Mouse (Mus musculus): ENCODE measurements at regions not wholly inside any gene's neighbourhood (a gene's known extent, or its start where the extent isn't known, plus 50 kb on each side); places are given as distances from the start of the nearest gene placed in this dataset.

DNA sequence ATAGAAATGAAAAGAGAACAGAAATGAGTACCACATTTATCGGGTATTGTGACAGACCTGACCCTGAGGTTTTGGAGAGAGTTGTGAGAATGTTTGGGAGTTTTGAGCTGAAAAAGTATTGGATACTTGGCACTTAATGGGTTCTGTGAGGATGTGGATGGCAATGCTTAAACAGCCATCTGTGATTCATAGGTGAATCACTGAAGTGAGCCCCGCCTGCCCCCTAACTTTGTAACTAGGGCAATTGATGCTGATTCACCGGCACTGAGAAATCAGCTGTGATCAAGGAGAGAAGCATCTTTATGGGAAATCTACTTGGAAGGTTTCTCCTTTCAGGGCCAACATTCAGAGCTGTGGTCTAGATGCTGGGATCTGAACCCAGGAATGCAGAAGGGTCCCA is 291.9 kb upstream of the Slc35b3 start:
- H3ac ChIP-seq (ENCODE audit: control insufficient read depth, insufficient read length, low read depth), result no peak overlapping the region
- H3K36me3 ChIP-seq (ENCODE audit: control insufficient read depth, insufficient read depth), result no peaks in the 10 kb centered on the region
- H3K79me3 ChIP-seq (ENCODE audit: low read depth), result no peaks in the 10 kb centered on the region
- TF ChIP-seq CTCF (IDR thresholded peaks at IDR 0.05; ENCODE audit: control insufficient read depth, insufficient read depth, insufficient read length), result no peak
- peak; percentile 41 for TF ChIP-seq FOSL1 (IDR thresholded peaks at IDR 0.05; ENCODE audit: insufficient read depth, low read length, poor library complexity, severe bottlenecking)
- H3K27me3 ChIP-seq (ENCODE audit: control insufficient read depth, insufficient read depth, insufficient read length), result no peaks in the 10 kb centered on the region
- no peaks in the 10 kb centered on the region for H3K79me2 ChIP-seq (ENCODE audit: control insufficient read depth, insufficient read depth)
- H3K4me3 ChIP-seq (ENCODE audit: insufficient read depth, poor library complexity, severe bottlenecking), result no peak overlapping the region

DNA sequence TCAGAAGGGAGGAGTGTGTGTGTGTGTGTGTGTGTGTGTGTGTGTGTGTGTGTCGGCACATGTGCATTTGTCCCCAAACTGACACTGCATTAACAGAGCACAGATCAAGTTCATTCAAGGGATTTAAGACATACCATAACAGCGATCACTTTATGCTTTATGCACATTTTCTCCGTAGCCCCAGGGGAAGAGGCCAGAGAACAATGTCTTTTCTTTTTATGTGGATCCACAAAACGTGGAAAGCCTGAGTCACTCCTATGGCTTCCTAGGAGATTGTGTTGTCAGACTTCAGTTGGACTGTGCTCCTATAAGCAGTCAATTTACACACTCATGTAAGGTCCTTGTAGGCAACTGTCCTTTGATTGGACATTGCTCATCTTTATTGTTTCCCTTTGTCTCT is 289.4 kb upstream of the Slc35b3 start:
- TF ChIP-seq CTCF (IDR thresholded peaks at IDR 0.05; ENCODE audit: control insufficient read depth, insufficient read depth, insufficient read length) (no peak), USF1 (IDR thresholded peaks at IDR 0.05; ENCODE audit: low read depth) (no peak), MYOG (IDR thresholded peaks at IDR 0.05; ENCODE audit: control insufficient read depth, extremely low read depth, insufficient read length) (no peak)
- Histone ChIP-seq H3ac (ENCODE audit: control insufficient read depth, insufficient read length, low read depth) (no peak overlapping the region), H3K79me2 (ENCODE audit: control insufficient read depth, insufficient read depth) (no peaks in the 10 kb centered on the region), H3K27me3 (ENCODE audit: control insufficient read depth, insufficient read depth, insufficient read length) (no peaks in the 10 kb centered on the region), H3K79me3 (ENCODE audit: low read depth) (no peaks in the 10 kb centered on the region), H3K4me3 (ENCODE audit: insufficient read depth, poor library complexity, severe bottlenecking) (no peak overlapping the region), H3K36me3 (ENCODE audit: control insufficient read depth, insufficient read depth) (no peaks in the 10 kb centered on the region)

DNA sequence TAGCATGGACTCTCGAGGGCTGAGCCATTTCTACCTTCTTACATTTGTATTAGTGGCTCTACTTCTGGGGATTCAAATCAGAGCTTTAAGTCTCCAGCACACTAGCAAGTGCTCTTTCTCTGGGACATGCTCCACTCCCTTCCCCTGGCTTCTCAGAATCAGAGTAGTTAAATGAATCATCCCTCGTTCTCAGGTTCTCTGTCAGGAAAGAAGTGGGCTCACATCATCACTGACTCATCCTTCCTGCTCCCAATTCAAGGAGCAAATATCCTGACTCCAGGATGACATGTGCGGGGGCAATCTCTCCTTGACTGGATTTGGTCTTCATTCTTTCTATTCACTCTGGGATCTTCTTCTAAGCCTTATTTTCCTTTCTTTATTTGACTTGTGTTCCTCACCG is 266.2 kb upstream of the Slc35b3 start:
- no peak for TF ChIP-seq FOSL1 (IDR thresholded peaks at IDR 0.05; ENCODE audit: insufficient read depth, low read length, poor library complexity, severe bottlenecking)
- no peak for TF ChIP-seq CTCF (IDR thresholded peaks at IDR 0.05; ENCODE audit: control insufficient read depth, insufficient read depth, insufficient read length)
- TF ChIP-seq MYOD1 (IDR thresholded peaks at IDR 0.05; ENCODE audit: control insufficient read depth, insufficient read length, low read depth), result no peak
- no peak for TF ChIP-seq MAX (IDR thresholded peaks at IDR 0.05)
- TF ChIP-seq CEBPB (IDR thresholded peaks at IDR 0.05; ENCODE audit: low read depth), result no peak
- no peak for TF ChIP-seq MYOG (IDR thresholded peaks at IDR 0.05; ENCODE audit: control insufficient read depth, extremely low read depth, insufficient read length)
- H3ac ChIP-seq (ENCODE audit: control insufficient read depth, insufficient read length, low read depth), result no peak overlapping the region
- no peaks in the 10 kb centered on the region for H3K79me2 ChIP-seq (ENCODE audit: control insufficient read depth, insufficient read depth)
- H3K36me3 ChIP-seq (ENCODE audit: control insufficient read depth, insufficient read depth), result no peaks in the 10 kb centered on the region
- H3K4me3 ChIP-seq (ENCODE audit: insufficient read depth, poor library complexity, severe bottlenecking), result no peak overlapping the region
- H3K27me3 ChIP-seq (ENCODE audit: control insufficient read depth, insufficient read depth, insufficient read length), result no peaks in the 10 kb centered on the region
- H3K79me3 ChIP-seq (ENCODE audit: low read depth), result no peaks in the 10 kb centered on the region

- no peaks in the 10 kb centered on the region for H3K36me3 ChIP-seq (ENCODE audit: control insufficient read depth, insufficient read depth)
Observed at GRCm38 (mm10) chr13:39225651-39226050, 265.0 kb upstream of the Slc35b3 start.

GRCm38 (mm10) chr13:39211076-39211475 is 250.4 kb upstream of the Slc35b3 start:
- H3K27me3 ChIP-seq (ENCODE audit: control insufficient read depth, insufficient read depth, insufficient read length), result no peaks in the 10 kb centered on the region
- H3K79me3 ChIP-seq (ENCODE audit: low read depth), result no peaks in the 10 kb centered on the region
- no peaks in the 10 kb centered on the region for H3K36me3 ChIP-seq (ENCODE audit: control insufficient read depth, insufficient read depth)
- no peaks in the 10 kb centered on the region for H3K79me2 ChIP-seq (ENCODE audit: control insufficient read depth, insufficient read depth)
- H3ac ChIP-seq (ENCODE audit: control insufficient read depth, insufficient read length, low read depth), result no peak overlapping the region
- H3K4me3 ChIP-seq (ENCODE audit: insufficient read depth, poor library complexity, severe bottlenecking), result no peak overlapping the region
- no peak for TF ChIP-seq USF1 (IDR thresholded peaks at IDR 0.05; ENCODE audit: low read depth)

More at GRCm38 (mm10) chr13:39225651-39226050, 265.0 kb upstream of the Slc35b3 start:
- Histone ChIP-seq H3K27me3 (ENCODE audit: control insufficient read depth, insufficient read depth, insufficient read length) (no peaks in the 10 kb centered on the region), H3K79me3 (ENCODE audit: low read depth) (no peaks in the 10 kb centered on the region), H3K4me3 (ENCODE audit: insufficient read depth, poor library complexity, severe bottlenecking) (no peak overlapping the region), H3K79me2 (ENCODE audit: control insufficient read depth, insufficient read depth) (no peaks in the 10 kb centered on the region), H3ac (ENCODE audit: control insufficient read depth, insufficient read length, low read depth) (no peak overlapping the region)
- TF ChIP-seq MYOG (IDR thresholded peaks at IDR 0.05; ENCODE audit: control insufficient read depth, extremely low read depth, insufficient read length) (no peak), USF1 (IDR thresholded peaks at IDR 0.05; ENCODE audit: low read depth) (no peak), MYOD1 (IDR thresholded peaks at IDR 0.05; ENCODE audit: control insufficient read depth, insufficient read length, low read depth) (no peak), CEBPB (IDR thresholded peaks at IDR 0.05; ENCODE audit: low read depth) (no peak), MAX (IDR thresholded peaks at IDR 0.05) (no peak)

GRCm38 (mm10) chr13:39183715-39184179 is 223.1 kb upstream of the Slc35b3 start:
- no peak overlapping the region for H3K4me3 ChIP-seq (ENCODE audit: insufficient read depth, poor library complexity, severe bottlenecking)
- H3ac ChIP-seq (ENCODE audit: control insufficient read depth, insufficient read length, low read depth), result no peak overlapping the region
- H3K27me3 ChIP-seq (ENCODE audit: control insufficient read depth, insufficient read depth, insufficient read length), result no peaks in the 10 kb centered on the region
- no peaks in the 10 kb centered on the region for H3K79me2 ChIP-seq (ENCODE audit: control insufficient read depth, insufficient read depth)
- TF ChIP-seq CEBPB (IDR thresholded peaks at IDR 0.05; ENCODE audit: low read depth) (no peak), CTCF (IDR thresholded peaks at IDR 0.05; ENCODE audit: control insufficient read depth, insufficient read depth, insufficient read length) (no peak), MAX (IDR thresholded peaks at IDR 0.05) (no peak), FOSL1 (IDR thresholded peaks at IDR 0.05; ENCODE audit: insufficient read depth, low read length, poor library complexity, severe bottlenecking) (no peak), MYOD1 (IDR thresholded peaks at IDR 0.05; ENCODE audit: control insufficient read depth, insufficient read length, low read depth) (no peak), MYOG (IDR thresholded peaks at IDR 0.05; ENCODE audit: control insufficient read depth, extremely low read depth, insufficient read length) (no peak), USF1 (IDR thresholded peaks at IDR 0.05; ENCODE audit: low read depth) (no peak)
- no peaks in the 10 kb centered on the region for H3K36me3 ChIP-seq (ENCODE audit: control insufficient read depth, insufficient read depth)
- H3K79me3 ChIP-seq (ENCODE audit: low read depth), result no peaks in the 10 kb centered on the region

Measured in C2C12 (cell line).